Mouse (Mus musculus): ENCODE data around the gene Frmd4b.

The Frmd4b gene

DNA sequence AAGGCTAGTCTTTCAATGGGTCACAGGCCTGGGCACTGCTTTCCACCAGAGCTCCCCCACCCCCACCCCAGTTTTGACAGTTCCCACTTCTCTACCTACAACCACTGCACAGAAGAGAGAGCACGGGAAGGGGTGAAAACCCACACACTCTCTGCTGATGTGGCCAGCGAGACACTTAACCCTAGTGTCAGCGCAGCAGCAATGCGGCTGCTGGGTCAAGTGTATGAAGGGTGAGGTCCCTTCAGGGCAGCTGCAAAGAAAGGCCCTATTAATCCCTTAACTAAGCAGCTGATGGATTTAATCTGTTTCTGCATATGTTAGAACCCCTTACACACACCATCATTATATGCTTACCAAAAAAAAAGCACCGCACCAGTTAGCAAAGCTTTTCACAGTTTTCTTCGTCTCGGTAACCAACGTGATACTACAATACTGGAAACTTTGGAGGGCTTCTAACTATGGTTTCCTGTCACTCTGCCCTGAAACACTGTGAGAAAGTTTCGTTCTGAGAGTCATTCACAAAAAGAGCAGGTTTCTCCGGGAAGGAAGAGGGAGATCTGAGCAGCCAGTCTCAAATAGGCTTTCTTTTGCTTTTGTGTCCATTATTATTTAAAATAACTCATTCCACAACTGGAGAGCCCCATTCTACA, 264.7 kb downstream of the Frmd4b start:
- DNase-seq = no peak

- peak; percentile 18 for DNase-seq
Observed at GRCm38 (mm10) chr6:97349355-97350138, 267.8 kb downstream of the Frmd4b start.

GRCm38 (mm10) chr6:97346932-97347331, 270.4 kb downstream of the Frmd4b start:
- no peak for DNase-seq

DNA sequence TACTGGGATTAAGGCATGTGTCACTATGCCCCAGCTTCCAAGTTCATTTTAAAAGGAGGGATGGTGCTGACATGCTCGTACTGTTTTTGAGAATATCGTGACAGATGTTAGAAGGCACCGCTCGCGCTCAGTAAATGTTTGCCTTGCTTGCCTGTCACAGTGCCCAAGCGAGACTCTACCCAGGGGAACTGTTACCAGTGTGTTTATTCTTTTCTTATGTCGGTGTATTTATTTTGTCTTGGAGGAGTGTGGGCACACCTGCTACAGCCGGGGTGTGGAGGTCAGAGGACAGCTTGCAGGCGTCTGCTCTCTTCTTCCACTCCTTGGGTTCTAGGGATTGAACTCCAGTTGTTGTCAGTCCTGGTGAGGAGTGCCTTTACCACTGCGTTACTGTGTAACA, 270.8 kb downstream of the Frmd4b start:
- no peak for DNase-seq

DNA sequence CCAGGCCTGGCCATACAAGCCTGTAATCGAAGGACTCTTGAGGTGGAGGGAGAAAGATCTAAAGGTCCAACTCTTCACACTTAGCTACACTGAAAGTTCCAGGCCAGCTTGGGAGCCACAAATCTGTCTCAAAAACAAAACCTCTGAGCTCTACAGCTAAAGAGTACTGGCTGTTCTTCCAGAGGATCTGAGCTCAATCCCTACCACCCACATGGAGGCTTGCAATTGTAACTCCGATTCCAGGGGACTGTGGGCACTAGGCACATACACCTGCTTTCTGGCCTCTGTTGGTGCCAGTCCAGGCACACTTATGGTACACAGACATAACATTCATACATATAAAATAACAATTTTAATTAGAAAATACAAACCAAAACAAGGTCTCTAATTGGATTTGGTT, 271.4 kb downstream of the Frmd4b start:
- no peak for DNase-seq

- DNase-seq = no peak
Observed at GRCm38 (mm10) chr6:97342185-97342584, 275.2 kb downstream of the Frmd4b start.

DNA sequence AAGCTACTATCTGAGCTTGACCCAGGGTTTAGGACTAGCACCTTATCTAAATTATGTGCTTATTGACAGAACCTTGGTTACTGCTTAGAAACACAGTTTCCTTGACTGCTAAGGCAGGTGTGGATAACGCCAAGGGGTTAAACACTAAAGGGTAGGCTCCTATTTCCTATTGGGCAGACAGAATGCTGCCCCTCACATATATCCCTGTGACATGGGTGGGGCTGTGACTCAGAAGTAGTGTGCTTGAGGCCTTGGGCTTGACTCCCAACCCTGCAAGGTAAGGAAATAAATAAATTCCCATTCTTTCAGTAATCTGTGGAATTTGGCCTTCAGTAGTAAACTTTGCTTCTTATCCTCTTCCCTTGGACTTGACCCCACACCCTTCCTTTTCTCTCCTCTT, 275.7 kb downstream of the Frmd4b start:
- DNase-seq = no peak

DNA sequence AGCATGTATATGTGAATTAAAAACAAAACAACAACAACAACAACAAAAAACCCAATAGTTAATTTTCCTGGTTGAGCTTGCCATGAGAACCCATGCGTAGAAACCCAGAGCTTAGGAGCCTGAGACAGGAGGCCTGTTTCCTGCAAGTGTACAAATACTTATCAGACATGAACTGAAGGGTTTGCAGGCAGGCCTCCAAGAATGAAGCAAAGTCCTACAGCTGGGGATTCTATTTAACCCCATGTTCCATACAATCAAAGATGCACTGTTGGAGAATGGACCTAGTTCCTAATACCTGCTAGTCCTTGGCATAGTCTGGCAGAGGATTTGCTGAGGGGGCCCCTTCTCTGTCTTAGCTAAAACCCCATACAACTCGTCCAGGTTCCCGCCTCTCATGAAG, 276.2 kb downstream of the Frmd4b start:
- no peak for DNase-seq

- DNase-seq = no peak
Observed at GRCm38 (mm10) chr6:97340211-97340791, 277.0 kb downstream of the Frmd4b start.

GRCm38 (mm10) chr6:97339271-97339681, 278.1 kb downstream of the Frmd4b start:
- no peak for DNase-seq

- no peak for DNase-seq
Observed at GRCm38 (mm10) chr6:97338843-97339242, 278.5 kb downstream of the Frmd4b start.

DNA sequence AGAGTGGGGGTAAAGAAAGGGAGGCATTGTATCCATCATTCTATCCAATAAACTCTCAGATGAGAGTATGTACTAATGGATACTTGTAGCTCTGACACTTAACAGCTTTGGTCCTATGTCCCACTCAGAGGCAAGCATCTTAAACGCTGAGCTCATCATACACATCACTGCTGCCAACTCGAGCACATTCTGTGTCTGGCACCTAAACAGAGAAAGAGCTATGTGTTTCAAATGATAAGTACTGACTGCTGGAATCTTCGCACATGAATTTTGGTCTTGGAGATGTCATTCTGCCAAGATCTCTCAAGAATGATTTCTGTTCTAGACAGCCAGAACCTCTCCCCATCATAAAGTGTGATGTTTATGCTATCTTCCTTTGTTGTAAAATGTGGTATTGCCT, 284.0 kb downstream of the Frmd4b start:
- DNase-seq = no peak

DNA sequence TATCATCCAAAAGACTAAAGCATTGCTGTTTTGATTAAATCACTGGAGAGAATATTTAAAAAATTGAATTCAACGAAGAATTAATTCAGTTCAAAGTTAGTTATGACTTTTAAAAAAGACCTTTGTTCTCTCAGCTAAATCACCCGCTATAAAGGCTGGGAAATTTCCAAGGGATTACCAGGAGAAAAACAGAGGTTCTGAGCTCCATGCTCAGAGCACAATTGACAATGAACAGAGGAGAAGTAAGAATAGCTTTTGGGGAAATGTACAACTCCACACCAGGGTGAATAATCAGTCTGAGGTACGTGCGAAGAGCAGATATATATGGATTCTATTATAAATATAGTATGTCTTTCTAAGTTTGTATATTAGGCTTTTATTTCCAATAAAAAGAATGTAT, 293.4 kb downstream of the Frmd4b start:
- no peak for DNase-seq

GRCm38 (mm10) chr6:97322126-97322525, 295.2 kb downstream of the Frmd4b start:
- DNase-seq = no peak

GRCm38 (mm10) chr6:97321156-97321555, 296.2 kb downstream of the Frmd4b start:
- DNase-seq = peak; percentile 29

DNA sequence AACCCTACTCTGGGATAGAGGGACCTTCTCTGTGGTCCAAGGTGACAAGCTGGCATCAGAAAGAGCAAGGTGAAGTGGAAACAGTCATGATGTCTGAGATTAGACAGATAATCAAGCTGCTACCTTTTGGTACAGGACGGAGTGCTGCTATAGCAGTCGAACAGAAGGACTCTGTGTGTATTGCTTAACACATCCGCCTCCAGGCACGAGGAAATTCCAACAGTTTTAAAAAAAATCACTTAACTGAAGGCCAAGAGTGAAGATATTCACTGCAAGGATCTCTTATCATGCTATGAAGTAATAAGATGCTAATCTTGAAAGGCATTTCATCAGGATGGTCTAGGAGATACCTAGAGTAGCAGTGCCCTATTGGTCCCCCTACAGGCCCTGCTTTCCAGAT, 298.3 kb downstream of the Frmd4b start:
- DNase-seq = no peak

DNA sequence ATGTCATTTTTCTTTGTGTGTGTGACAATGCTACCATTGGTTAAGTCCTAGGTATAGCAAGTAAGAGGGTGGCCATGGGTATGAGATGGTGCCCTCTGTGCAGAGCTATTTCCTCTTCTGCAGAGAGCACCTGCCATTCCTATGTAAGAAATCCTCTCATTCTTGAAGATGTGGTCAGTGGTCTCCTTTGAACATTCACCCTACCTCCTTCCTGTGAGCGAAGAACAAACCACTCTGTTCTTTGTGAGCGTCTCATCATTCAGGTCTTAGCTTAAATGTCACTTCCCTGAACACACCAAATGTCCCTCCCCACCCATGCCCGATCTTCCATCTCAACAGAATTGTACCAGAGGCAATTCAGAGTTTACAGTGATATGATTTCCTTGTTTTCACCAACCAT, 299.4 kb downstream of the Frmd4b start:
- no peak for DNase-seq

DNA sequence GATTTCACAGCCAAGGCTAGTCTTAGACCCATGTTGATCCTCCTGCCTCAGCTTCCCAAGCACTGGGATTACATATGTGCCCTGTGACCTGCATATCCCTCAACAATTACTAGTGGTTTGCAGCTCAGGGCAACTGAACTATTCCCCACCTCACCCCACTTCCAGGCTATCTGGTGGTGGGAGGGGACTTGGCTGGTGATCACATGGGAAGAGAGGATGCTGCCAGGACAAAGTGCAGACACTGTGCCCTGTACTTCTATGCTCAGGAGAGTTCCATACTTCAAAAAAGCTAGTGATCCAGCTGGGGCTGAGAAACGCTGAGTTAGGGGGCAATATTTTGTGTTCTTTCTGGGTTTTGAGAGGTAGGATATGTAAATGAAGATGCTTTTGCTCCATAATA, 300.6 kb downstream of the Frmd4b start:
- no peak for DNase-seq

DNA sequence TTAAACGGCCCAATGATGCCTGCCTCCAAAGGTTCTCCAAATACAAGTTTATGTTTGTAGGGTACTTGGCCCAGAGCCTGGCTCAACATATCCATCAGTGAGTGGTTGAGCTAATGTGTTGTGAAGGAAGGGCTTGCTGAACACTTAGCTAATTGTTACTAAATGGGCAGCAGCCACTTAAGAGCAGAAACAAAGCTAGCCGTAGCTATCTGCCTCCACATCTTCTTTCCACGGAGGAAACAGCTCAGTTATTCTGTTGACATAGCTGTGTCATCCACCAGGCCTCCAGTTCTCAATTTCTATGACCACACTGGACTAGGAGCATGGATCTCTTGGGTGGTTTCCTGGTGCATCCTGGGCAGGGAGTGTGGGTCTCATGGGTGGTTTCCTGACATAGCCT, 302.0 kb downstream of the Frmd4b start:
- DNase-seq = no peak

DNA sequence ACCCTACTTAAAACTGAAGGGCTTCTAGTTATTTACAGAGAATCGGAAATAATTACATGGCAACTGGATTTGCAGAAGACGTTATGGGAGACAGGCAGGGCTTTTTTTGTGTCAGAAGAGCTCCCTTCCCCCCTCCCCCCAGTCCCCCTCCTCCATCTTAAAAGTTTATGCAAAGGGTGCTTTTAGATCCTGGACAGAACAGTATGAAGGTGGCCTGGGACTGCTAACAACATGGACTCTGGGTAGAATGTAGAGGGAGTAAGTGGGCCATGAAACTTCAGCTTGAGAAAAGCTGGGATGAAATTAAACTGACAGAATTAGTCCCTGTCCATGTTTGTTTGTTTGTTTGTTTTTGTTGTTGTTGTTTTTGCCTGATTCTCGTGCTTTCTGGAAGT, 304.8 kb downstream of the Frmd4b start:
- DNase-seq = no peak

- peak; percentile 65 for DNase-seq
Observed at GRCm38 (mm10) chr6:97311599-97312544, 305.5 kb downstream of the Frmd4b start.

DNA sequence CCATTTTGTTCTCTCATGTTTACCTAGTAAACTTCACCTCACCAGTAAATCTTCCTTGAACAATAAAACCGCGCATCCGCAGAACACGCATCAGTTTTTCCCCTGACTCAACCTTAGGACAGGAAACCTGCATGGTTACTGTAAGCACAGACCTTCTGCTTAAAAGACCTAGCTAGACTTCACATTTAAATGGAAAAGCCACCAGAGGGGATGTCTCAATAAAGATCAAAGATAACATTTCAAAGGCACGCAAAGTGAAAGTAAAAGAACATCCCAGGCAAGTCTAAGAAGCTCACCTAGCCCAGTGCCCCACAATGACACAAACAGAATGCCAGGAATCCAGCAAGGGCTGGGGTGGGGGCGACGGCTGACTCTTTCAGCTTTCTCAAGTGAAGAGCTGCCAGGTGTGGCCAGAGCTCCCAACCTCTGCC, 306.4 kb downstream of the Frmd4b start:
- DNase-seq = no peak

DNA sequence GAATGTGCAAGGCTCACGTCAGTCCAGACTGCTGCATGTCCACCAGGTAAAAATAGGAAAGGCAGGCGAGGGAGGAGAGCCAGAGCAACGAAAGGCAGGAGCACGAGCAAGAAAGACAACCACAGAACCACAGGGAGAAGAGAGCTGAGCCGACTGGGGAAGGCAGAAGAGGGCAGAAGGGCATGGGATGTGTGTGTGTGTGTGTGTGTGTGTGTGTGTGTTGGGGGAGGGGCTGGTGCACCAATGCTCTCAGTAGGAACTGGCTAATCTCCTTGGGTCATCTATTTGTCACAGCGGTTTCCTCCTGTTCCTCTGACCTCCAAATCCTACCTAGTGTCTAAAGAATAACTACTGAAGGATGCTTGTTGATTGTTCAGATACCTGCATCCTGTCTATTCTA, 308.2 kb downstream of the Frmd4b start:
- DNase-seq = no peak

All from liver (tissue).